Mouse (Mus musculus): ENCODE results near the gene Htr1f. TPM values are rescaled to one million over a fixed set of nuclear protein-coding genes. Genes with fewer than 3 reads are reported as not detected.

The Htr1f gene
- 0.66 and 2.0 TPM in 2 replicates for total RNA-seq (2014; rRNA removed)
- 0.51 and 0.52 TPM in 2 replicates for polyA plus RNA-seq (2015; fragmentation: Nextera tagmentation; extraction: Ambion mirVana)

DNA sequence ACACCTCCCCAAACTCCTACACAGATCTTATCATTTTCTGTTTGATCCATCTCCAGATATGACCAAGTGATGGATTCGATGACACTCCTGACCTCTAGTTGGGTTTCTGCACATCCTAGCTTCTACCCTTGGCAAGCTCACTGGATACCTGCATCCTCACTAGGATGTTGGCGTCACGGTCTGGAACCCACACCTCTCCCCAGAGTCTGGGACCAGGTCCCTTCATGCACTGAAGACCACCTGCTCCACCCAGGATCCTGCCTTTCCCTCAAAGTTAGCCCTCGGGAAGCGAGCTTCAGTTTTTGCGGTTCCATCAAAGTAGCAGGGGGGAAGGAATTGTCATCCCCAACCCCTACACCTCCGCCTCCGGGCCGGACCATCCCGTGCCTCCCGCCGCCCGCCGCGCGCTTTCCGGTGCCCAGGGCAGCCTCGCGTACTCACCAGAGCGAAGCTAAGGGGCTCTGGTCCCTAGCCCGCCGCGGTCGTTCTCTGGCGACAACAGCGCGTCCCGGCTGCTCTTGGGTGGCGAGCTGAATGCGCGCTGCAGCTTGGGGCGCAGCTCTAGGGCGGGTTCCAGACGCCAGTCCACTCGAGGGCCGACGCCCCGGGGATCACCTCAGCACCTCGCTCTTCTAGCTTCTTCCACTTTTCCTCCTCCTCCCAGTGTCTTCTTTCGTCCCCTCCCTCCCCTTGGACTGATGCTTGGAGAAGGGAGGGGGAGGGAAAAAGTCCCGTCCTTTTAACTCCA is at the start of gene Htr1f:
TSS of gene Htr1f (minus strand) at position 671 of the 748 bp plus-strand sequence.
- H3K36me3 ChIP-seq (ENCODE audit: insufficient read depth, low read length) = no peaks in the 10 kb centered on the region
- DNase-seq (ENCODE audit: low spot score) (peak; percentile 31), ATAC-seq (ENCODE audit: low FRiP score) (peak; percentile 76; the same call in 1 of the 2 replicates)
- H3K4me3 ChIP-seq (ENCODE audit: low read depth, low read length) = peak within 1 kb of the TSS; percentile 58
- no peak for TF ChIP-seq CTCF (IDR thresholded peaks at IDR 0.05)
- H3K4me1 ChIP-seq (ENCODE audit: insufficient read depth, low read length) = no peaks in the 10 kb centered on the region
- H3K27me3 ChIP-seq (ENCODE audit: insufficient read depth, low read length) = 0 out of 2 replicates have a peak, but pooled peaks cover 4% of the 10 kb centered on the region
- WGBS = 4% methylated on average over 39 of the region's 41 CpGs
- no peaks in the 10 kb centered on the region for H3K9me3 ChIP-seq (ENCODE audit: low read length)
- no peak within 1 kb of the TSS for H3K27ac ChIP-seq (ENCODE audit: low read depth, low read length)
- peak within 1 kb of the TSS; percentile 93 for H3K4me2 ChIP-seq (ENCODE audit: low read depth, low read length, poor library complexity, severe bottlenecking)
- peak within 1 kb of the TSS; percentile 70 for H3K9ac ChIP-seq (replicated peaks; ENCODE audit: low read length, poor library complexity, severe bottlenecking)

DNA sequence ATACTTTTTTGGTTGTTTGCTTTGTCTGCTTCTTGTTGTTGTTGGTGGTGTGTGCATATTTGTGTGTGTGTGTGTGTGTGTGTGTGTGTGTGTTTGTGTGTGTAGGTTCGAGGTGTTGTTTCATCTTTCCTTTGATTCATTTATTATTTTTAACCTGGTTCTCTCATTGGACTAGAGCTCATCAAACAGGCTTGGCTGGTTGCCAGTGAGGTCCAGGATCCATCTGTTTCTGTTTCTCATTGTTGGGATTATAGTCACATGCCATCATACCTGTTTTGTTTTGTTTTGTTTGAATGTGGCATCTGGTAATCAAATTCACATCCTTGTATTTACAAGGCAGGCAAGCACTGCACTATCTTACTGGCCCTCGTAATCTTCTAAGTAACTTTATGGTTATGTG is 34.1 kb upstream of the Htr1f start:
- no peaks in the 10 kb centered on the region for H3K36me3 ChIP-seq (ENCODE audit: insufficient read depth, low read length)
- ATAC-seq (ENCODE audit: low FRiP score) (no peak), DNase-seq (ENCODE audit: low spot score) (peak; percentile 22)
- 73% methylated on average over 2 of the region's 2 CpGs for WGBS
- no peak overlapping the region for H3K27ac ChIP-seq (ENCODE audit: low read depth, low read length)
- no peaks in the 10 kb centered on the region for H3K4me1 ChIP-seq (ENCODE audit: insufficient read depth, low read length)
- no peaks in the 10 kb centered on the region for H3K27me3 ChIP-seq (ENCODE audit: insufficient read depth, low read length)
- no peak overlapping the region for H3K4me2 ChIP-seq (ENCODE audit: low read depth, low read length, poor library complexity, severe bottlenecking)
- H3K9ac ChIP-seq (replicated peaks; ENCODE audit: low read length, poor library complexity, severe bottlenecking) = no peak overlapping the region
- H3K9me3 ChIP-seq (ENCODE audit: low read length) = no peaks in the 10 kb centered on the region
- H3K4me3 ChIP-seq (ENCODE audit: low read depth, low read length) = no peak overlapping the region
- TF ChIP-seq CTCF (IDR thresholded peaks at IDR 0.05) = no peak

DNA sequence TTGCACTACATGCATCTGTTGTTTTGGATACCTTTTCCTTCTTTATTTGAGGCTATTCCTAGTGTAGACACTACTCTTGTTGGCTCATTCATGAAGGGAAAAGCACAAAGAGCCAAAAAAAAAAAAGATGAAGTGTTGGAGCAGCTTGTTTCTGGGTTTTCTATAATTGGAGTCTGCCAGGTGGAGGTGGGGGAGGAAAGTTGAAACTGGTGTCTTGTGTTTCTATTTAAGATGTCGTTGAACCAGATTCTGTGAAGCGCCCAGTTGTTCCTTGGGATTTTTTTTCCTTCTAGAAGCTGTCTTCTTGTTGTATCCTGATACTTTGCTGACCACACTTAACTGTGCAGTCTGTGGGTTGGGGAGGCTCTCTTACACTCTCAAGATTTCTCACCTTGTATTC is 23.7 kb upstream of the Htr1f start:
- WGBS = 88% methylated on average over 2 of the region's 2 CpGs
- no peaks in the 10 kb centered on the region for H3K9me3 ChIP-seq (ENCODE audit: low read length)
- no peaks in the 10 kb centered on the region for H3K36me3 ChIP-seq (ENCODE audit: insufficient read depth, low read length)
- TF ChIP-seq CTCF (IDR thresholded peaks at IDR 0.05) = no peak
- H3K9ac ChIP-seq (replicated peaks; ENCODE audit: low read length, poor library complexity, severe bottlenecking) = no peak overlapping the region
- DNase-seq (ENCODE audit: low spot score) (no peak), ATAC-seq (ENCODE audit: low FRiP score) (no peak)
- H3K27ac ChIP-seq (ENCODE audit: low read depth, low read length) = no peak overlapping the region
- H3K4me1 ChIP-seq (ENCODE audit: insufficient read depth, low read length) = no peaks in the 10 kb centered on the region
- H3K27me3 ChIP-seq (ENCODE audit: insufficient read depth, low read length) = no peaks in the 10 kb centered on the region
- H3K4me2 ChIP-seq (ENCODE audit: low read depth, low read length, poor library complexity, severe bottlenecking) = no peak overlapping the region
- H3K4me3 ChIP-seq (ENCODE audit: low read depth, low read length) = no peak overlapping the region

DNA sequence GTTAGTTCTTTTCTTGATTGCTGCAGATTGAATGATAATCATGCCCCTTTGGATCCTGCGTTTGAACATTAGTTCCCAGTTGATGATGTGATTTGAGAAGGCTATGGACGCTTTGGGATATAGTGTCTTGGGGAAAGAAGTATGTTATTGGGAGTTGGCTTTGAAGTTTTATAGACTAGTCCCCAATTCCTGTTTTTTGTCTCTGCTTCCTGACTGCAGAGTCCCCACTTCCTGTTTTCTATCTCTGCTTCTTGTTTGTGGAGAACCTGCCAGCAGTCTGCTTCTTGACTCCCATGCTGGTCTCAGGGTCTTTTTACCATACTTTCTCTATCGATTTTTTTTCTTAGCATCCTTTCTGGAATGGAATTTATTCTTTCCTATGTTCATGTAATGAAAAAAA is 22.2 kb upstream of the Htr1f start:
- Histone ChIP-seq H3K4me1 (ENCODE audit: insufficient read depth, low read length) (no peaks in the 10 kb centered on the region), H3K9ac (replicated peaks; ENCODE audit: low read length, poor library complexity, severe bottlenecking) (no peak overlapping the region), H3K4me2 (ENCODE audit: low read depth, low read length, poor library complexity, severe bottlenecking) (no peak overlapping the region), H3K36me3 (ENCODE audit: insufficient read depth, low read length) (no peaks in the 10 kb centered on the region), H3K4me3 (ENCODE audit: low read depth, low read length) (no peak overlapping the region), H3K27ac (ENCODE audit: low read depth, low read length) (no peak overlapping the region), H3K9me3 (ENCODE audit: low read length) (no peaks in the 10 kb centered on the region), H3K27me3 (ENCODE audit: insufficient read depth, low read length) (no peaks in the 10 kb centered on the region)
- TF ChIP-seq CTCF (IDR thresholded peaks at IDR 0.05) = no peak
- ATAC-seq (ENCODE audit: low FRiP score) (no peak), DNase-seq (ENCODE audit: low spot score) (no peak)
- WGBS = 89% methylated on average over 3 of the region's 3 CpGs

DNA sequence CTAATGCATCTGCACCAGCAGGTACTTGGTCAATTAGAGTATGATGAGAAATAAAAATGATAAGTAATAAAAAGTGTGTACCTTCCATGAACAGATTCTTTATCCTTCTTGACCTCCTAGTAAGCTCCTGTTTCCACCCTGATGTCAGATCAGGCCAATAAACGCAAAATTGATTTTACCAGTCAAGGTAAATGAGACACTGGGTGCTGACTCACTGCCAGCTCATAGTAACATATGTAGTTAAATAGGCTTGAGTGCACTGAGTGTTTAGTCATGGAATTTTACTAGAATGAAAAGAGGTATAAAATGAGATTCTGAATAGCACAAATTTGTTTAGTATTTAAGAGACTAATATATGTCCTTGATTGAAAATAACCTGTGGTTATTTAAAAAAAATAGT is 6.6 kb upstream of the Htr1f start:
- H3K27me3 ChIP-seq (ENCODE audit: insufficient read depth, low read length) = no peaks in the 10 kb centered on the region
- no peaks in the 10 kb centered on the region for H3K9me3 ChIP-seq (ENCODE audit: low read length)
- no peak overlapping the region for H3K4me3 ChIP-seq (ENCODE audit: low read depth, low read length)
- no peak for TF ChIP-seq CTCF (IDR thresholded peaks at IDR 0.05)
- ATAC-seq (ENCODE audit: low FRiP score) (no peak), DNase-seq (ENCODE audit: low spot score) (no peak)
- no peaks in the 10 kb centered on the region for H3K4me1 ChIP-seq (ENCODE audit: insufficient read depth, low read length)
- H3K36me3 ChIP-seq (ENCODE audit: insufficient read depth, low read length) = no peaks in the 10 kb centered on the region
- H3K4me2 ChIP-seq (ENCODE audit: low read depth, low read length, poor library complexity, severe bottlenecking) = no peak overlapping the region
- H3K27ac ChIP-seq (ENCODE audit: low read depth, low read length) = no peak overlapping the region
- H3K9ac ChIP-seq (replicated peaks; ENCODE audit: low read length, poor library complexity, severe bottlenecking) = no peak overlapping the region
- 95% methylated on average over 1 of the region's 1 CpGs for WGBS

DNA sequence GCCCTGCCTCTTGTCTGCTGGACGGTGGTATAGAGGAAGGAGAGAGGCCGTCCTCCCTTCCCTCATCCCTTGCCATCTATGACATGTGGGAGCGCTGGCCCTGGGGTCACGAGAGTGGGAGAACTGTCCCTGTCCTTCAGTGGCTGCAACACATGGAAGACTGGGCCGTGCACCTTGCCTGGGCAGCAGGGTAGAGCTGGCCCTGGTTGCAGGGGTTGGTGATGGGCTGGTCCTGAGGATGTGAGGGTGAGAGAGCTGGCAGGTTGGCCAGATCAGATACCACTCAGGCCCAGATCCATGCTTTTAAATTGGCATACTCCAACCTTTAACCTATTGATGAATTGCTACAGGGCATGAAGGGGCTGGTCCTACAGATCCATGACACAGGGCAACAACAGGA is 12.1 kb downstream of the Htr1f start:
- no peak overlapping the region for H3K9ac ChIP-seq (replicated peaks; ENCODE audit: low read length, poor library complexity, severe bottlenecking)
- no peaks in the 10 kb centered on the region for H3K36me3 ChIP-seq (ENCODE audit: insufficient read depth, low read length)
- no peaks in the 10 kb centered on the region for H3K27me3 ChIP-seq (ENCODE audit: insufficient read depth, low read length)
- ATAC-seq (ENCODE audit: low FRiP score) (no peak; the same call in 1 of the 2 replicates), DNase-seq (ENCODE audit: low spot score) (no peak)
- 89% methylated on average over 5 of the region's 5 CpGs for WGBS
- no peak overlapping the region for H3K4me2 ChIP-seq (ENCODE audit: low read depth, low read length, poor library complexity, severe bottlenecking)
- H3K4me3 ChIP-seq (ENCODE audit: low read depth, low read length) = no peak overlapping the region
- H3K9me3 ChIP-seq (ENCODE audit: low read length) = no peaks in the 10 kb centered on the region
- no peak overlapping the region for H3K27ac ChIP-seq (ENCODE audit: low read depth, low read length)
- TF ChIP-seq CTCF (IDR thresholded peaks at IDR 0.05) = no peak
- H3K4me1 ChIP-seq (ENCODE audit: insufficient read depth, low read length) = no peaks in the 10 kb centered on the region
